Comparison of ENCODE assay signal across 23 mouse cellular contexts in genomic region chr14:76263682-76264081, GRCm38 (mm10).
"Had no signal": no experiment of that assay in that cellular context is flagged by ENCODE, and none has a peak within 500 bp of the region (broad histone marks: within the 10 kb centered on the region; RNA-seq: fewer than 3 reads in every experiment).

No protein-coding gene starts in this region.

- H3K4me3 ChIP-seq: gastrocnemius, adult 2 months; heart, embryonic 10.5 days; heart, embryonic 12.5 days; hindbrain, embryonic 13.5 days; hindbrain, embryonic 15.5 days; layer of hippocampus, adult 2 months; left cerebral cortex, adult 2 months; limb, embryonic 10.5 days; limb, embryonic 12.5 days; liver, embryonic 13.5 days; liver, embryonic 15.5 days had no signal

- H3K9ac ChIP-seq: heart, embryonic 12.5 days; hindbrain, embryonic 13.5 days; hindbrain, embryonic 15.5 days; limb, embryonic 12.5 days; liver, embryonic 13.5 days; liver, embryonic 15.5 days; liver, postnatal 0 days had no signal

- H3K27ac ChIP-seq: gastrocnemius, adult 2 months; heart, embryonic 10.5 days; hindbrain, embryonic 13.5 days; hindbrain, embryonic 15.5 days; hindbrain, postnatal 0 days; kidney, postnatal 0 days; layer of hippocampus, adult 2 months; left cerebral cortex, adult 2 months; limb, embryonic 10.5 days; limb, embryonic 12.5 days; liver, embryonic 13.5 days; liver, embryonic 15.5 days had no signal

- H3K9me3 ChIP-seq: heart, embryonic 10.5 days; hindbrain, embryonic 13.5 days; hindbrain, embryonic 15.5 days; limb, embryonic 10.5 days; limb, embryonic 12.5 days; liver, embryonic 15.5 days had no signal

- H3K36me3 ChIP-seq: heart, embryonic 10.5 days; heart, embryonic 12.5 days; hindbrain, embryonic 13.5 days; hindbrain, embryonic 15.5 days; limb, embryonic 10.5 days; limb, embryonic 12.5 days; liver, embryonic 13.5 days; liver, embryonic 15.5 days had no signal

- H3K27me3 ChIP-seq: heart, embryonic 12.5 days; hindbrain, embryonic 13.5 days; hindbrain, embryonic 15.5 days; limb, embryonic 12.5 days; liver, embryonic 13.5 days; liver, embryonic 15.5 days had no signal

- H3K4me2 ChIP-seq: heart, embryonic 12.5 days; hindbrain, embryonic 13.5 days; hindbrain, embryonic 15.5 days; limb, embryonic 12.5 days; liver, embryonic 11.5 days; liver, embryonic 13.5 days; liver, embryonic 15.5 days had no signal

- ATAC-seq: forebrain, embryonic 16.5 days; hindbrain, postnatal 0 days; intestine, embryonic 16.5 days; liver, postnatal 0 days had no signal

- DNase-seq: gastrocnemius, adult 2 months; gastrocnemius, postnatal 10 days; gastrocnemius, postnatal 25 days; heart, adult 18-20 months; heart, postnatal 10 days; heart, postnatal 36 days; liver; liver, embryonic 13.5 days; liver, postnatal 0 days had no signal

- H3K4me1 ChIP-seq: heart, embryonic 10.5 days; heart, embryonic 12.5 days; hindbrain, embryonic 13.5 days; liver, embryonic 13.5 days; liver, embryonic 15.5 days had no signal
